Mouse (Mus musculus) heart, adult 2 months (tissue): ENCODE measurements around the gene Olfr1371. TPM values are rescaled to one million over a fixed set of nuclear protein-coding genes. Genes with fewer than 3 reads are reported as not detected.
A peak's percentile ranks its signal among the peaks of the same experiment; 100 is the strongest.

Source experiments
- DNase-seq, 2 experiments: peaks; one replicate each; pipeline ENCODE4 v3.0.0; 2021
- H3K27ac ChIP-seq: fragments of 200-600 bp; 2 replicates; pipeline ENCODE4 v1.8.1; 2022
- H3K27me3 ChIP-seq: fragments of 200-500 bp; 2 replicates; pipeline ENCODE4 v1.6.1; 2012; ENCODE audit warnings: mild to moderate bottlenecking, low read length, inconsistent platforms, mixed read lengths; ENCODE audit not compliant: control insufficient read depth, insufficient read depth
- H3K36me3 ChIP-seq: fragments of 200-500 bp; 2 replicates; pipeline ENCODE4 v1.6.1; 2012; ENCODE audit warnings: low read length, inconsistent platforms; ENCODE audit not compliant: control insufficient read depth, insufficient read depth
- H3K4me1 ChIP-seq: fragments of 200-500 bp; 2 replicates; pipeline ENCODE4 v1.6.1; 2011; ENCODE audit warnings: low read length; ENCODE audit not compliant: control insufficient read depth, insufficient read depth
- H3K4me3 ChIP-seq: fragments of 200-600 bp; 2 replicates; pipeline ENCODE4 v1.8.1; 2022
- H3K79me2 ChIP-seq: fragments of 200-500 bp; replicated peaks from 2 replicates; pipeline ENCODE4 v1.6.1; 2012; ENCODE audit warnings: mild to moderate bottlenecking, inconsistent platforms, low read length, moderate library complexity, mixed read lengths; ENCODE audit not compliant: control insufficient read depth, insufficient read depth
- H3K9ac ChIP-seq: fragments of 200-500 bp; 2 replicates; pipeline ENCODE4 v1.6.1; 2012; ENCODE audit warnings: low read depth, mild to moderate bottlenecking, control low read depth, inconsistent platforms, low read length, mixed read lengths
- CTCF ChIP-seq: fragments of 200-600 bp; IDR thresholded peaks from 2 replicates; pipeline ENCODE4 v1.8.1; 2022; ENCODE audit warnings: antibody characterized with exemption, mild to moderate bottlenecking, moderate library complexity
- EP300 ChIP-seq: fragments of 200-500 bp; IDR thresholded peaks from 2 replicates; pipeline ENCODE4 v1.6.1; 2011; ENCODE audit warnings: low read depth, low read length, control low read depth; ENCODE audit not compliant: insufficient read depth
- POLR2A ChIP-seq: fragments of 200-500 bp; IDR thresholded peaks from 2 replicates; pipeline ENCODE4 v1.6.1; 2011; ENCODE audit warnings: mild to moderate bottlenecking, low read depth, low read length, control low read depth; ENCODE audit not compliant: insufficient read depth
- WGBS: fragments of 180-500 bp; shearing (Covaris S2); methylation state at CpG from one replicate; pipeline ENCODE4 v1.1.7; 2018; 5-methylcytosine and 5-hydroxymethylcytosine counted together
- intact Hi-C: fragments of 180-260 bp; cut with DNase I; formaldehyde crosslinking; loops from one replicate; pipeline ENCODE4 v1.15.1; 2025
- long read RNA-seq: library from polyadenylated mRNA; stranded (forward); transcript quantifications from one replicate; pipeline ENCODE4 v2.0.0, GENCODE M21; 2021
- polyA plus RNA-seq: library from polyadenylated mRNA; depleted of rRNA; stranded (reverse); fragments of >200 nt; gene quantifications from 2 replicates; pipeline ENCODE4 v1.2.3, GENCODE M21; 2012; rRNA removed
- total RNA-seq, 2 experiments: library from RNA; stranded (reverse); gene quantifications; 2 replicates each; pipeline ENCODE4 v1.2.3; 2021

Gene Olfr1371
- total RNA-seq (not detected), polyA plus RNA-seq (not detected in 2 replicates)
- long read RNA-seq, result 0 reads

- Histone ChIP-seq H3K4me1 (no peaks in the 10 kb centered on the region), H3K4me3 (no peak within 1 kb of the TSS), H3K36me3 (no peaks in the 10 kb centered on the region), H3K27ac (no peak within 1 kb of the TSS), H3K27me3 (no peaks in the 10 kb centered on the region), H3K9ac (no peak within 1 kb of the TSS), H3K79me2 (no peaks in the 10 kb centered on the region)
- intact Hi-C loops, result no loop called here
- no peak for DNase-seq
- TF ChIP-seq POLR2A (no peak), CTCF (no peak), EP300 (no peak)
Measured at GRCm38 (mm10) chr11:52213887-52214286, at the start of gene Olfr1371. Gene Olfr1371, minus strand, starts transcription at chr11:52213987.

- H3K4me1 ChIP-seq, result no peaks in the 10 kb centered on the region
- intact Hi-C loops, result loop anchor here (2.0 kb wide), 1 partner anchor 34 kb away; no protein-coding TSS in a partner anchor
- no peaks in the 10 kb centered on the region for H3K36me3 ChIP-seq
- no peak overlapping the region for H3K27ac ChIP-seq
- no peak overlapping the region for H3K4me3 ChIP-seq
- peak in 1 of 2 experiments; percentile 10 for DNase-seq
- no peaks in the 10 kb centered on the region for H3K27me3 ChIP-seq
- TF ChIP-seq POLR2A, result no peak
- no peak for TF ChIP-seq EP300
- TF ChIP-seq CTCF, result no peak
- H3K9ac ChIP-seq, result no peak overlapping the region
- H3K79me2 ChIP-seq, result no peaks in the 10 kb centered on the region
- WGBS, result 91% methylated on average over 11 of the region's 11 CpGs
Measured at GRCm38 (mm10) chr11:52262338-52262737, 48.6 kb upstream of the Olfr1371 start.

- TF ChIP-seq EP300, result no peak
- TF ChIP-seq CTCF, result peak; percentile 73
Measured at GRCm38 (mm10) chr11:52261937-52262336, 48.1 kb upstream of the Olfr1371 start.

GRCm38 (mm10) chr11:52260878-52261277 is 47.1 kb upstream of the Olfr1371 start:
- intact Hi-C loops, result no loop called here
- no peak for DNase-seq
- H3K4me3 ChIP-seq, result no peak overlapping the region
- H3K27ac ChIP-seq, result no peak overlapping the region
- H3K79me2 ChIP-seq, result no peaks in the 10 kb centered on the region
- no peaks in the 10 kb centered on the region for H3K36me3 ChIP-seq
- 77% methylated on average over 4 of the region's 4 CpGs for whole genome bisulfite sequencing
- no peaks in the 10 kb centered on the region for H3K27me3 ChIP-seq
- H3K9ac ChIP-seq, result no peak overlapping the region
- no peak for TF ChIP-seq EP300
- no peak for TF ChIP-seq POLR2A
- no peaks in the 10 kb centered on the region for H3K4me1 ChIP-seq

More at GRCm38 (mm10) chr11:52261937-52262336, 48.1 kb upstream of the Olfr1371 start:
- Histone ChIP-seq H3K9ac (no peak overlapping the region), H3K79me2 (no peaks in the 10 kb centered on the region), H3K4me3 (no peak overlapping the region), H3K4me1 (no peaks in the 10 kb centered on the region), H3K36me3 (no peaks in the 10 kb centered on the region), H3K27me3 (no peaks in the 10 kb centered on the region), H3K27ac (no peak overlapping the region)
- intact Hi-C loops, result loop anchor here (2.0 kb wide), 1 partner anchor 35 kb away; no protein-coding TSS in a partner anchor
- WGBS, result 52% methylated on average over 5 of the region's 5 CpGs
- peak in 1 of 2 experiments; percentile 51 for DNase-seq

GRCm38 (mm10) chr11:52258711-52259110 is 44.9 kb upstream of the Olfr1371 start:
- no peaks in the 10 kb centered on the region for H3K27me3 ChIP-seq
- H3K27ac ChIP-seq, result no peak overlapping the region
- no peak overlapping the region for H3K4me3 ChIP-seq
- WGBS, result 66% methylated on average over 5 of the region's 5 CpGs
- TF ChIP-seq POLR2A, result no peak
- H3K4me1 ChIP-seq, result no peaks in the 10 kb centered on the region
- no peaks in the 10 kb centered on the region for H3K36me3 ChIP-seq
- no peaks in the 10 kb centered on the region for H3K79me2 ChIP-seq
- DNase-seq, result no peak
- intact Hi-C loops, result no loop called here
- no peak overlapping the region for H3K9ac ChIP-seq

GRCm38 (mm10) chr11:52257376-52257775 is 43.6 kb upstream of the Olfr1371 start:
- 75% methylated on average over 3 of the region's 3 CpGs for WGBS
- H3K27ac ChIP-seq, result no peak overlapping the region
- no peak for DNase-seq
- H3K36me3 ChIP-seq, result no peaks in the 10 kb centered on the region
- H3K27me3 ChIP-seq, result no peaks in the 10 kb centered on the region
- no peak for TF ChIP-seq CTCF
- no peaks in the 10 kb centered on the region for H3K79me2 ChIP-seq
- no peak overlapping the region for H3K9ac ChIP-seq
- peaks cover 2% of the 10 kb centered on the region; the same call in 1 of the 2 replicates for H3K4me1 ChIP-seq
- intact Hi-C loops, result no loop called here
- no peak overlapping the region for H3K4me3 ChIP-seq
